Mouse (Mus musculus) testis, adult 2 months (tissue): ENCODE measurements at regions not wholly inside any gene's neighbourhood (a gene's known extent, or its start where the extent isn't known, plus 50 kb on each side); places are given as distances from the start of the nearest gene placed in this dataset.

Source experiments
- CTCF ChIP-seq: fragments of 200-500 bp; IDR thresholded peaks from 2 replicates; pipeline ENCODE4 v1.5.1; 2012; ENCODE audit warnings: low read depth, mild to moderate bottlenecking, inconsistent platforms, low read length, moderate library complexity; ENCODE audit not compliant: control insufficient read depth, insufficient read depth, insufficient replicate concordance
- POLR2A ChIP-seq: fragments of 200-500 bp; IDR thresholded peaks from 2 replicates; pipeline ENCODE4 v1.6.1; 2012; ENCODE audit warnings: low read depth, mild to moderate bottlenecking, inconsistent platforms, low read length, moderate library complexity; ENCODE audit not compliant: control insufficient read depth

DNA sequence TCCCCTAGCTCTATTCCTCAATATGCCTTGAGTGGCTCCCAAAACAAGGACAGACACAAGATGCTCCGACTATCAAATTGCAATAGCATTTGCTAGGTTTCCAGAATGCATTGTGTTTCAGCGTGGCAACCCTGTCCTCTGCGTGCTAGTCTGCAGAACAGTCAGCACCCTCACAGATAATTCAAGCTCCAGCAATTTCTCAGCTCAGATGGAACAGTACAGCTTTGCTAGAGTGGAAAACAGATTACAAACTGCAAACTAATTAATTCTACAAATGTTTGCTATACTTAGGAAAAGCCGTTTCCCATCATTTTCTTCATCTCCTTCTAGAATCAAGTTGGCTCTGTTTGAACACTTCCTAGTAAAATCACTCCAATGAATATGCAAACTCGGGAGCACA is 441.4 kb downstream of the Gm16223 start:
- TF ChIP-seq POLR2A (no peak), CTCF (no peak)
